Mouse (Mus musculus): ENCODE measurements around the gene Ace2.

DNA sequence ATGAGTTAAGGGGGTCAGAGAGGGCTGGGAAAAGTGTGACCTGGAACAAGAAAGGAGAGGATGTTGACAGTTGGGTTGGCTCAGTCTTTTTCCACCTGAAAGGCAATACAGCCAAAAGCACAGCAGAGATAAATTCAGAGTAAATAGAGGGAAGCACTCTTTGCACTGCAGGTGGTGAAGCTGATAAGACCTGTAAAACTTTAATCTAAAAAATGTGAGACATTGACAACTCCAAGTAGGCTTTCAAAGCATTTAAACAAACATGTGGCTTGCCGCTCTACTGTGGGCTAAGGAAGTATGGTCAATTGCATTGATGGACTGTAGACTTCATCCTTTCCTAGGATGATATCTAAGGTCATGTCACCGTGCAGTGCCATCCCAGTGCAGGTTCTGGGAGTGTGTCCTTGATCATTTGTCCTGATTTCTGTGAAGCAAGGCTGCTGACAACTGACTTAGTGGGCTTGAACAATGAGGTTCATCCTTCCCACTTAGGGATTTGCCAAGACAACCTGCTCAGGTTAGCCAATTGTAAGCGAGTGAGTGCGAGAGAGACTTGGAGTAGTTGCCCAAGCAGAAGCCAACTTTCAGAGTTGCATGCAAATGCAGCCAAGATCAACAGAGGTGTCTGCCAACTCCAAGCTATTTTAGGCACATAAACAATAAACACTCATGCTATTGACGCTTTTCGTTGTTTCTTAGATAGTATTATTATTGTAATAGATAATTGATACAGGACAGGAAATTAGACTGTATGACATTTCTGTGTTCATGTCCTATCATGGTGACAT is 6.5 kb downstream of the Ace2 start:
- no peak for TF ChIP-seq CTCF (IDR thresholded peaks at IDR 0.05; ENCODE audit: low read depth)
- peak; percentile 80 for TF ChIP-seq EP300 (IDR thresholded peaks at IDR 0.05; ENCODE audit: low read depth)

Measured in liver, embryonic 14.5 days (tissue).